Mouse (Mus musculus) cortical plate, adult 2 months (tissue): ENCODE measurements around the gene Polr2m. TPM values are rescaled to one million over a fixed set of nuclear protein-coding genes. Genes with fewer than 3 reads are reported as not detected.
A peak's percentile ranks its signal among the peaks of the same experiment; 100 is the strongest.
"Not testable (repeated sequence)": the region's sequence is repeated elsewhere in the genome, so short reads cannot be mapped to it uniquely, and the experiment has no call there.

Source experiments
- H3K27ac ChIP-seq: fragments of 200-500 bp; 2 replicates; pipeline ENCODE4 v1.5.1; 2012; ENCODE audit warnings: low read length, control low read depth, inconsistent platforms; ENCODE audit not compliant: insufficient read depth
- H3K4me1 ChIP-seq: fragments of 200-500 bp; 2 replicates; pipeline ENCODE4 v1.6.1; 2011; ENCODE audit warnings: low read length; ENCODE audit not compliant: control insufficient read depth, insufficient read depth
- H3K4me3 ChIP-seq: fragments of 200-500 bp; 2 replicates; pipeline ENCODE4 v1.5.1; 2011; ENCODE audit warnings: mild to moderate bottlenecking, low read length, control low read depth; ENCODE audit not compliant: insufficient read depth
- CTCF ChIP-seq: fragments of 200-500 bp; IDR thresholded peaks from 2 replicates; pipeline ENCODE4 v1.5.1; 2011; ENCODE audit warnings: mild to moderate bottlenecking, control low read depth, low read length; ENCODE audit not compliant: insufficient read depth; ENCODE audit errors: extremely low read depth
- POLR2A ChIP-seq: fragments of 200-500 bp; IDR thresholded peaks from 2 replicates; pipeline ENCODE4 v1.6.1; 2011; ENCODE audit warnings: mild to moderate bottlenecking, low read length, control low read depth; ENCODE audit not compliant: insufficient read depth; ENCODE audit errors: extremely low read depth
- polyA plus RNA-seq: library from polyadenylated mRNA; depleted of rRNA; stranded (reverse); fragments of >200 nt; gene quantifications from 2 replicates; pipeline ENCODE4 v1.2.3, GENCODE M21; 2012

Polr2m gene
- polyA plus RNA-seq, 1 experiment = 305 TPM

DNA sequence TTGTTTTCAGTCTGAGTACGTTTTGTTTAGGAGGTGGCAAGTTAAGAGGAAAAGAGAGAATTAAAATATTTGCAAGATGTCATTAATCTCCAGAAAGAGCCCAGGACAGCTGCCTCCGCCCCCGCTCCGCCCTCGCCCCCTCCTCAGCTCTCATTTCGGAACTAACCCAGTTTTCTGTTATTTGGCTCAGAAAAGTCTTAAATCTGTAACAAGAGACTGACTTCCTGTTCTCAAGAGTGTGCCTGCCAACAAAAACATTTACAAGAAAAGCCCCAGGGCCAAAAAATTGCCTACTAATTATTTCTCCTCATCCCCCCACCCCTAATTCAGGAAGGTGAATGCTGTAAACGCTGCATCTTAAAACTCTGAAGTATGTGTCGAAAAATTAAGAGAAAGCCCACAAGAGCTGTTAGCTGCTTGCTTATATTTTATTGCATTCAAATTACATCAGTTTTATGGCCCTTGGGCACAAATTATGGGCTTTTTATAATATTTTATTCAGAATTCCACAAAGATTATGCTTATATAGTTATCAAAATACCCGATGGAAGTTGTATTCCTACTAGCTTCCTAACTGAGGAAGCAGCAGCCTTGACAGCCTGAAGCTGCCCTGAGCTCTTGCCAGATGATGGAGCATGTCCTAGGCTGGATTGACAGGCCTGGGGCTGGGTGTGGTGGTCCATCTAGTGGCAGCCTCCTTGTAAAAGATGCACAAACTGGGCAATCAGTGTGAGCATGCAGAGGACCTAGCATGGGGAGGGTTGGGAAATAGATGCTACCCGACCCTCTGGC is 12.9 kb upstream of the Polr2m start:
- Histone ChIP-seq H3K4me3 (no peak overlapping the region), H3K27ac (no peak overlapping the region), H3K4me1 (no peaks in the 10 kb centered on the region)
- TF ChIP-seq POLR2A (no peak), CTCF (no peak)

DNA sequence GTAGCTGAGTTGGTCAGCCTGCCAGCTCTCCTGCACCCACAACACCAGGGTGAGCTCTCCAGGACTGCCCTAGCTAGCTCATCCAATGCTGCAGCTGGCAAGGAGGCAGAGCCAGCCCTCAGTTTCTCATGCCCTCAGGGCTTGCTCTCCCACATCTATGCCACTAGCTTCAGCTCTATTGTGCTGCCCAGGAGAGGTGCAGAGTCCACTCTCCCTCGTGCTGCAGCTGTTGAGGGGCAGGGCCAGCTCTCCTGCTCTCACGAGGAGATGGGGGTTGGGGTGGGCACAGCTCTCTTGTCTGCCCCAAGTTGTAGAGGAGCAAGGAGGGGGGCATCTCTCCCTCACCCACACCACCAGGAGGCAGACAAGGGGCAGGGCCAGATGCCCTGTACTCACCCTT is 10.9 kb upstream of the Polr2m start:
- no peaks in the 10 kb centered on the region for H3K4me1 ChIP-seq
- no peak overlapping the region for H3K27ac ChIP-seq
- H3K4me3 ChIP-seq = no peak overlapping the region
- no peak for TF ChIP-seq POLR2A
- TF ChIP-seq CTCF = no peak

DNA sequence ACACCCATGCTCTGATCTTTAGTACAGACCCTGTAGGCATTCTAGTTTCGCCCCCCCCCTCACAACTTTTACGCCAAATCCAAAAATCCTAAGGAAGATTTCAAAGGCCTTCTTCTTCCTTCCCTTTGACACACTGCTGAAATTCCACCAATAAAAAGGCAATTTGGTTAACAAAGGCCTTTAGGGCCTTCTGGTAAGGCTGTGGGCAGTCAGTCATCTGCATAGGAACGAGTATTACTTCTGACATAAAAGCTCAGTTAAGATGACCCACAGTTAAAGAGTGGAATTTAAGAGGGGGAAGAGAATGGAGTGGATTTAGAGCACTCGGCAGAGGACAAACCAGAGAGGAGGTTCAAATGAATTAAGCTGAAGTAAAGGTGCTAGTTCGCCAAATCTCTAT is 8.0 kb upstream of the Polr2m start:
- Histone ChIP-seq H3K4me3 (no peak overlapping the region), H3K27ac (no peak overlapping the region), H3K4me1 (no peaks in the 10 kb centered on the region)
- no peak for TF ChIP-seq POLR2A
- no peak for TF ChIP-seq CTCF

DNA sequence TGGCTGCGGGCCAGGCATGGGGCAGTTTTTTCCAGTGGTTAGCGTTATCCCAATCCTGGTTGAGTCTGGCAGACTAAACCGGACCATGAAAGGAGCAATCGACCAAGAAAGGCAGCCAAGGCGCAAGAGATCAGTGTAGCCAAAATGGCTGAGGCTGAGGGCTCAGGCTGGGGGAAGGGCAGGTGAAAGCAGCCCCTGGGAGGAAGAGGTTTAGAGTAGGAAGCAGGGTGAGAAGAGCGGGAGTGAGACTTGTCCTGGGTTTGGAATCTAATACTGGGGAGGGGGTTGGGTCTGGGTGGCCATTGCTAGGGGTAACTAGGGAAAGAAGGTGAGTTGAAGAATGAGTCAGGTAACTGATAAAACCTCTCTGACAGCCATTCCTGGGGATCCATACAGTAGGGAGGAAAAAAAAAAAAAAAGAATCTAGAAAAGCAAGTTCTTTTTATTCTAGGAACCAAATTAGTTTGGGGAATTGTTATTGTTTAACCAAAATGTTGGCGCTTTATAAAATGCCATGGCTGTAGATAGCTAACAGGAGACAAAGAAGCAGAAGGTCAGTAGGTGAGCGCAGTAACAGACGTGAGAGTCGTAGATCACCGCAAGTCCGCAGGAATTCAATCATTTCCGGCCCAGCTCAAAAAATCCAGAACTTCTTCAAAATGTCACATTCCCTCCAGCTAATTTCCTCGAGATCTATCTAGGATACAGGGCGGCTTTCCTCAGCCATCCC is 6.7 kb upstream of the Polr2m start:
- TF ChIP-seq POLR2A = no peak
- no peak for TF ChIP-seq CTCF
- no peaks in the 10 kb centered on the region for H3K4me1 ChIP-seq
- no peak overlapping the region for H3K4me3 ChIP-seq
- no peak overlapping the region for H3K27ac ChIP-seq

DNA sequence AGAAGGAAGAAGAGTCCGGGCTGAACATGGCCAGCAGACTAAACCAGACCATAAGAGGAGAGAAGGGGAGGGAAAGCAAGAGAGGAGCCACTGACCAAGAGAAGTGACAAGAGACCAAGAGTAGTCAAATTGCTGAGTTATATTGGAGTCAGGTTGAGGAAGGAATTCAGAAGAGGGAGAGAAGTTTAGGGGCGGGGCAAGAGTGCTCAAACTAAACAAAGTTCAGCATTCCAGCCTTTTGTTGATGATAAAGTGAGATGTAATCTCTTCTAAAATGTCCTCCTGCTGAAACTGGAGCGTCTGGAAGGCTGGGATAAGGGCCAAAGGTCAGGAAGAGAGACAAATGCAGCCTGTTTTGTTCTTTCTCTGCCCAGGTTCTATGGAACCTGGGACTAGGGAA is 4.3 kb upstream of the Polr2m start:
- Histone ChIP-seq H3K4me1 (no peaks in the 10 kb centered on the region), H3K27ac (no peak overlapping the region), H3K4me3 (no peak overlapping the region)
- TF ChIP-seq CTCF (no peak), POLR2A (no peak)

- Histone ChIP-seq H3K4me1 (no peaks in the 10 kb centered on the region; the same call in 1 of the 2 replicates), H3K4me3 (peak overlapping the region; percentile 80; the same call in 1 of the 2 replicates), H3K27ac (no peak overlapping the region)
- TF ChIP-seq CTCF = no peak
- no peak for TF ChIP-seq POLR2A
These were observed 392 bp upstream of the Polr2m start for GRCm38 (mm10) chr9:71486127-71486526.

DNA sequence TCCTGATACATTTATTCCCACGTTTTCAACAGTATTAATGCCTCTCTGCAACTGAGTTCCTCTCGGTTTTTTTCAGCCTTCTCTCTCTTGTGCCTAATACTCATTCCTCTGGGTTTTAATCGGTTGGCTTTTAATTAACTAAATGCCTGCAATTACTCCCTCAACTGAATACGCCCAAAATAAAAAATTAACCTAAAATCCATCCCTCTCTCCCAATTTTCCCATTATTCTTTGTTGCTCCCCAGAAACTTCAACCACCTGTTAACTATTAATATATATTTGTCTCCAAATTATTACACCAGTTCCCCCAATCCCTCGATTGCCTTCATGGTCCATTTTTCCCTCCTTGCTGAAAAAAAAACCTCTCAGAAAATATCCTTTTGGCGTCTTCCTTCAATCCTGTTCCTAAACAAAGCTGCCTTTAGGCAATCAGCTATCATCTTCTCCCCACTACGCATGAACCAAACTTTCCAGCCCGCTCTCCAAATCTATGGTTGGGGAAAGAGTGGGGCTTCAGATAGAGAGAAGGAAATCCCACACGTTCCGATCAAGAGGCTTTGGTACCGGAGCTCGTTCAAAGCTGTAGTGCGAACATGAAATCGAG is 762 bp downstream of the Polr2m start:
- TF ChIP-seq CTCF (no peak), POLR2A (no peak)
- peak overlapping the region; percentile 97 for H3K27ac ChIP-seq
- no peaks in the 10 kb centered on the region; the same call in 1 of the 2 replicates for H3K4me1 ChIP-seq
- peak overlapping the region; percentile 80 for H3K4me3 ChIP-seq

DNA sequence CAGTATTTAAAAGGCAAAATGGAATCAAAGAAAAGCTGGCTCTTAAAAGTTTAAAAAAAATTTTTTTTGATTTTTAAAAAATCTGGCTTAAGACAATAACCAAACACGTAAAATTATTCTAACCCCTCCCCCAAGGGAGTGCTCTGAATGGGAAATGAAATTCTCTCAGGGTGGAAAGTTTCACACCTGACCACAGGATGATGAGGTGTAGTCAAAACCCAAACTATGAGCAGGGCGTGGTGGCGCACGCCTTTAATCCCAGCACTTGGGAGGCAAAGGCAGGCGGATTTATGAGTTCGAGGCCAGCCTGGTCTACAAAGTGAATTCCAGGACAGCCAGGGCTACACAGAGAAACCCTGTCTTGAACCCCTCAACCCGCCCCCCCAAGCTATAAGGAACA is 1.9 kb downstream of the Polr2m start:
- H3K4me1 ChIP-seq, H3K27ac ChIP-seq, H3K4me3 ChIP-seq: not testable (repeated sequence)

- Histone ChIP-seq H3K4me1 (no peaks in the 10 kb centered on the region; the same call in 1 of the 2 replicates), H3K4me3 (no peak overlapping the region), H3K27ac (no peak overlapping the region)
- no peak for TF ChIP-seq POLR2A
- no peak for TF ChIP-seq CTCF
These were observed 5.4 kb downstream of the Polr2m start for GRCm38 (mm10) chr9:71480305-71480704.

- TF ChIP-seq POLR2A (no peak), CTCF (no peak)
- Histone ChIP-seq H3K4me3 (no peak overlapping the region), H3K4me1 (no peaks in the 10 kb centered on the region; the same call in 1 of the 2 replicates), H3K27ac (no peak overlapping the region)
These were observed 6.3 kb downstream of the Polr2m start for GRCm38 (mm10) chr9:71479413-71479812.

DNA sequence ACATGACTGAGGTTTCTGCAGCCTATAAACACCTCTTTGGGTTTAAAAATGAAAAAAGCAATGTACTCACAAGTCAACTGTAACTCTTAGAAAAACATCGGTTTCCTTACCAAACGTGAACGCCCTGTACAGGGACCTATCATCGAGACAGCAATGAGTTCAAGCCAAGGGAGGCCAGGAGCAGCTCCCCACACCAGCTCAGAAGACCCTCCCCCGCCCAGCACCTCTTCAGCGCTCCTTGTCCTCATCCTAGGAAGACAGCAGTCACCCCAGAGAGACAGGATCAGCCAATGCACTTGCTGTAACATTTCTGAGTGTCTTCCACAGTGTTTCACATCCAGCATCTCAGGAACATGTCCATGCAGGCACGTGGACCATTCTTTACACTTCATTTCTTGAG is 7.1 kb downstream of the Polr2m start:
- H3K27ac ChIP-seq = no peak overlapping the region

More for the DNA sequence above, 7.1 kb downstream of the Polr2m start:
- TF ChIP-seq POLR2A (no peak), CTCF (no peak)
- Histone ChIP-seq H3K4me1 (no peaks in the 10 kb centered on the region), H3K4me3 (no peak overlapping the region)
